Mouse (Mus musculus) E14TG2a.4 (cell line): ENCODE measurements around the gene Lrwd1.
"Not testable (repeated sequence)": the region's sequence is repeated elsewhere in the genome, so short reads cannot be mapped to it uniquely, and the experiment has no call there.

Experiments
- H3K27me3 ChIP-seq: 2 replicates; pipeline ENCODE4 v1.6.1; 2014; ENCODE audit warnings: low read length, control low read depth; ENCODE audit not compliant: insufficient read depth
- H3K36me3 ChIP-seq: 2 replicates; pipeline ENCODE4 v1.6.1; 2014; ENCODE audit warnings: low read length, control low read depth; ENCODE audit not compliant: insufficient read depth
- H3K4me1 ChIP-seq: replicated peaks from 2 replicates; pipeline ENCODE4 v1.6.1; 2014; ENCODE audit warnings: low read depth, low read length, control low read depth
- H3K4me3 ChIP-seq: replicated peaks from 2 replicates; pipeline ENCODE4 v1.5.1; 2014; ENCODE audit warnings: mild to moderate bottlenecking, low read length
- H3K9me3 ChIP-seq: 2 replicates; pipeline ENCODE4 v1.6.1; 2014; ENCODE audit warnings: low read length, control low read depth
- CTCF ChIP-seq: conservative IDR thresholded peaks from 2 replicates; pipeline ENCODE4 v1.5.1; 2014; ENCODE audit warnings: low read length
- NANOG ChIP-seq: IDR thresholded peaks from 2 replicates; pipeline ENCODE4 v1.6.1; 2014; ENCODE audit warnings: borderline replicate concordance, low read length, mixed read lengths
- POU5F1 ChIP-seq: IDR thresholded peaks from 2 replicates; pipeline ENCODE4 v1.6.1; 2014; ENCODE audit warnings: low read length, borderline replicate concordance

Lrwd1 gene

GRCm38 (mm10) chr5:136171363-136172341 is 35.8 kb upstream of the Lrwd1 start:
- peak overlapping the region; percentile 80 for H3K4me3 ChIP-seq
- H3K27me3 ChIP-seq, result peaks cover 15% of the 10 kb centered on the region
- no peaks in the 10 kb centered on the region for H3K36me3 ChIP-seq
- peaks cover 13% of the 10 kb centered on the region for H3K9me3 ChIP-seq
- TF ChIP-seq NANOG, result no peak
- no peak for TF ChIP-seq POU5F1
- TF ChIP-seq CTCF, result no peak
- H3K4me1 ChIP-seq, result peaks cover 47% of the 10 kb centered on the region

DNA sequence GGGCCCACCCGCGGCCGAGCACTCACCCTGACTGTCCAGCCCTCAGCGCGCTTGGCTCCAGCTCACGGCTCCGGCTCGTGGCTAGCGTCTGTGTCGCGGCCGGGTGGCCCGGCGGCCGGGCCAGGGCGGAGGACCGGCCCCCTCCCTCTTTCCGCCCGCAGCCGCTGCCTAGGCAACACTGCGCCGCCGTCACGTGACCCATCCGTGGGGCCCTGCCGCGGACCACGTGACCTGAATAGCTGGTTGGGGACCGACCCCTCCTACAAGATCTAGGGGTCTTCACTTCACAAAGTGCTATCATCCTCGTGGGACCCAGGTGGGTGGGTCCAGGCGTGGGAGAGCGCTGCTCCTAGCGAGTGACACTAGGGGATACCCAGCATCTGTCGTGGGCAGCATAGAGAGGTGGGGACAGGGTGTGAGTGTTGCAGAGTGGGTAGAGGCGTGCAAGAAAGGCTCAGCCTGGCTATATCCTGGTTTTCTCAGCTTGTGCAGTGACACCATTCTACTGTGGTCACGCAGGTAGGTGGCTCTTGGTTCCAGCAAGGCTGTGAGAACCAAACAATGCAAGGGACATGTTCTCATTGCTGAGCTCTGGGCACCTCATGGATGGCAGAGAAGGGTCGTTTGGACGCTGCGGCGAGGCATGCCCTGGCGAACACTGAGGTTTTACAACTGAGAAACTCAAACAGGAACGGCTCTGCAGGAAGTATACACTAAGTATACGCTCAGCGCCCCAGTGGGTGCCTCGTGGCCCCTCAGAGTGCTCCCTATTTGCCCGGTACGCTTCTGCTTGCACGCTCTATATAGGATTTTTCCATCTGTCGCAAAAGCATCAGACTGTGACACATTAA is 34.9 kb upstream of the Lrwd1 start, which contains the start of gene Orai2:
Gene Orai2, minus strand, starts transcription at position 202 of the 851 bp plus-strand sequence.
- Histone ChIP-seq H3K36me3 (no peaks in the 10 kb centered on the region), H3K9me3 (peaks cover 13% of the 10 kb centered on the region), H3K4me1 (peaks cover 53% of the 10 kb centered on the region), H3K4me3 (peak within 1 kb of the TSS; percentile 80), H3K27me3 (peaks cover 15% of the 10 kb centered on the region)
- TF ChIP-seq CTCF, result no peak
- no peak for TF ChIP-seq POU5F1
- TF ChIP-seq NANOG, result no peak

- TF ChIP-seq NANOG (no peak), CTCF (no peak), POU5F1 (no peak)
- H3K36me3 ChIP-seq, result no peaks in the 10 kb centered on the region
- peaks cover 13% of the 10 kb centered on the region for H3K9me3 ChIP-seq
- H3K4me3 ChIP-seq, result peak overlapping the region; percentile 80
- H3K4me1 ChIP-seq, result peaks cover 53% of the 10 kb centered on the region
- peaks cover 15% of the 10 kb centered on the region for H3K27me3 ChIP-seq
Measured at GRCm38 (mm10) chr5:136169626-136170511, 34.0 kb upstream of the Lrwd1 start.

DNA sequence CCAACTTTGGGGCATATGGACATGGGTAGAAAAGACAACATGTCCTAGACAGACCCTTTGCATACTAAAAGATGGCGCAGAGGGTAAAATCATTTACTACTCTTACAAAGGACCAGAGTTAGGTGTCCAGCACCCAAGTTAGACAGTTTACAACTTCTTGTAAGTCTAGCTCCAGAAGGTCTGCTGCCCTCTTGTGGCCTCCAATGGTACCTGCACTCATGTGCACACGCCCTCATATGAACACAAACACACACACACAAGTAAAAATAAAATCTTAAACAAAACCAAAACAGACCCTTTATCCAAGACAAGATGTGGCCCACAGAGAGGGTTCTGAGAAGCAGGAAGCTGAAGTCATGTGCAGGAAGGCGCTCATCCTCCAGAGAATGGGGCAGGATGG is 32.2 kb upstream of the Lrwd1 start:
- Histone ChIP-seq H3K27me3 (peaks cover 15% of the 10 kb centered on the region), H3K36me3 (no peaks in the 10 kb centered on the region), H3K4me3 (no peak overlapping the region), H3K4me1 (peaks cover 44% of the 10 kb centered on the region), H3K9me3 (peaks cover 13% of the 10 kb centered on the region)
- no peak for TF ChIP-seq POU5F1
- TF ChIP-seq NANOG, result no peak
- TF ChIP-seq CTCF, result peak; percentile 57

DNA sequence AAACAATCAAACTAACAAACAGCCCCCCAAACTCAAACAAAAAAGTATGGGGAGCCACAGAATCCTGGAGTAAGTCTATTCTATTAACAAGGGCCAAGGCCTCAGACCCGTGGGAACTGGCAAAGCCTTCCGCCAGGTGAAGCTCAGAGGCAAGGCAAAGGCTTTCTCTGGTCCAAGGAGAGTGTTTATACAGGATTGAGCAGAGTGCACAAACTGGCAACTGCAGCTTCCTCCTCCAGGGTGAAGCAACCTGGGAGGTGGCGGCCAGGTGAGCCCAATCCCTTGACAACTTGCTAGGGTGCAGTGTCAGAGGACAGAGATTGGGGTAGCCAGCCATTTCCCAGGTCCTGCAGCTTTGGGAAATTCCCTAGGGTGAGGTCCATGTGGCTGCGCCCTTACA is 31.4 kb upstream of the Lrwd1 start:
- Histone ChIP-seq H3K36me3 (no peaks in the 10 kb centered on the region), H3K9me3 (peaks cover 13% of the 10 kb centered on the region), H3K4me3 (no peak overlapping the region), H3K27me3 (peaks cover 15% of the 10 kb centered on the region), H3K4me1 (peaks cover 38% of the 10 kb centered on the region)
- TF ChIP-seq POU5F1 (no peak), CTCF (no peak), NANOG (no peak)

DNA sequence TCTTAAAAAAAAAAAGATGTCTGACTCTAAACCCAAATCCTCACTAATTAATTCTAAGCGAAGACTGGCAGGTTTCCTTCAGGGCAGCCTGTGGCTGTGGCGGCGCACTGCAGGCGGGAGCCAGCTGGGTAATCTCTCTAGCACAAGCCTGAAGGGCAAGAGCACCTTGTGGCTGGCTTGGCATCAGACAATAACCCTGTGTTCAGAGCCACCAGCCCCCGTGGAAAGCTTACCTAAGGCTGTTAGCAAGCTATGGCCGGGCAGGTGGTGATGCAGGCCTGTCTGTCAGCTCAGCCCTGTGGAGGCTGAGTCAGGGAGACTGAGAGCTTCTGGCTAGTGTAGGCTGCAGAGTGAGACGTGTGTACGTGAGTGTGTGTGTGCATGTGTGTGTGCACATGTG is 29.4 kb upstream of the Lrwd1 start:
- TF ChIP-seq CTCF, result no peak
- TF ChIP-seq NANOG, result no peak
- TF ChIP-seq POU5F1, result no peak
- Histone ChIP-seq H3K36me3 (no peaks in the 10 kb centered on the region), H3K9me3 (peaks cover 16% of the 10 kb centered on the region), H3K4me1 (peaks cover 22% of the 10 kb centered on the region), H3K4me3 (no peak overlapping the region), H3K27me3 (peaks cover 9% of the 10 kb centered on the region)

GRCm38 (mm10) chr5:136163807-136164474 is 28.1 kb upstream of the Lrwd1 start:
- Histone ChIP-seq H3K4me3 (no peak overlapping the region), H3K9me3 (peaks cover 20% of the 10 kb centered on the region)

DNA sequence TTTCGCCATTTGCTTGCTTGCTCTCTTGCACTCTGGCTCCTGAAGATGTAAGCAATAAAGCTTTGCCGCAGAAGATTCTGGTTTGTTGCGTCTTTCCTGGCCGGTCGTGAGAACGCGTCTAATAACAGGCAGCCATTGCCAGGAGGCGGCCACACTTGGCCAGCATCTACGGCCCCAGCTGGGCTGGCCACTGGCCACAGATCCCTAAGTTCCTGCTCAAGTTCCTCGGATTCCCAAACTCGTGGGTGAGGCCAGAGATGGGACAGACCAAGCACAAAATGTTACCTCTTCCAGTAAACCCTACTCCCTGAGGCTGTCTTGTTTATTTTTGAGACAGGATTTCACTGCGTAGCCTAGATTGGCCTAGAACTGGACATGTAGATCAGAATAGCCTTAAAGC is 24.2 kb upstream of the Lrwd1 start:
- H3K9me3 ChIP-seq, result peaks cover 17% of the 10 kb centered on the region
- not testable (repeated sequence) for H3K4me3 ChIP-seq, H3K4me1 ChIP-seq, H3K36me3 ChIP-seq, H3K27me3 ChIP-seq

More at GRCm38 (mm10) chr5:136163807-136164474, 28.1 kb upstream of the Lrwd1 start:
- no peaks in the 10 kb centered on the region for H3K36me3 ChIP-seq
- peaks cover 14% of the 10 kb centered on the region for H3K4me1 ChIP-seq
- no peaks in the 10 kb centered on the region for H3K27me3 ChIP-seq
- TF ChIP-seq POU5F1 (no peak), NANOG (no peak), CTCF (no peak)
